Mouse (Mus musculus): Measurements from ENCODE around the gene Cyp4v3. TPM values are rescaled to one million over a fixed set of nuclear protein-coding genes. Genes with fewer than 3 reads are reported as not detected.

Gene Cyp4v3
- polyA plus RNA-seq, 1 experiment: not detected

DNA sequence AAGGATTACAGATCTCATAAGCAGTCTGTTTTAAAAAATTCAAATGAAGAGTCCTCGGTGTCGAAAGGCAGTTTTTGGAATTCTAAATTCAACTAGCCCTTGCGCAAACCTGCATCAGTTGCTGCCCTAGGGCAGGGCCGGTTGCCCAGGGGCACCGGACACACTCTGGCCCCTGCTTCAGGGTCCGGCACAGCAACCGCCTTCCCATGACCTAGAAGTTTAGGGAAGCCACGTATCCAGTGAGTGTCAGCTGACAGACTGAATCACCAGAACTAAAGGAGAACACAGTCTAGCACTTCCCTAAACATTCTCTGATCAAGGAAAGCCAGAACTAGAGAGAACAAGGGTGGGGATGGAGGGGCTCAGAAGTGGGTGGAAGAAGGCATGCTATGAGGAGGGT, 477 bp upstream of the Cyp4v3 start:
- TF ChIP-seq GATA1 (IDR thresholded peaks at IDR 0.05; ENCODE audit: low read length): no peak

DNA sequence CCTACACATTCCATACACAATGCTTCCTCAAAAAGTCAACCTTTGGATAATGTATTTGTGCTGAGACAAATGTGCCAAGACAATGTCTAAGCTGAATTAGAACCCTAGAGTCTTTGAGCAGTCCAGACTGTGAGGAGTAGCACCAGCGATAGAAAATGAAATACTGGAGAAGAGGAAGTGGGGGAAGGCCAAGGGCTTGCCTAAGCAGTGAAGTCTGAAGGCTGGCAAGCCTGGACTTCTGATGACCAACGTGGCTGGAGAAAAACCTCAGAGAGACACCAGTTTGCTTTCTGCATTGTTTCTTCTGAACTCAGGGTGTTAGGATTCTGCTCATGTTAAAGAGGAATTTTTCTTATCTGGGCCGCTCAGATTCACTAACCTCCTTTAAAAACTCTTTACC, 2.2 kb downstream of the Cyp4v3 start:
- TF ChIP-seq GATA1 (IDR thresholded peaks at IDR 0.05; ENCODE audit: low read length): no peak

DNA sequence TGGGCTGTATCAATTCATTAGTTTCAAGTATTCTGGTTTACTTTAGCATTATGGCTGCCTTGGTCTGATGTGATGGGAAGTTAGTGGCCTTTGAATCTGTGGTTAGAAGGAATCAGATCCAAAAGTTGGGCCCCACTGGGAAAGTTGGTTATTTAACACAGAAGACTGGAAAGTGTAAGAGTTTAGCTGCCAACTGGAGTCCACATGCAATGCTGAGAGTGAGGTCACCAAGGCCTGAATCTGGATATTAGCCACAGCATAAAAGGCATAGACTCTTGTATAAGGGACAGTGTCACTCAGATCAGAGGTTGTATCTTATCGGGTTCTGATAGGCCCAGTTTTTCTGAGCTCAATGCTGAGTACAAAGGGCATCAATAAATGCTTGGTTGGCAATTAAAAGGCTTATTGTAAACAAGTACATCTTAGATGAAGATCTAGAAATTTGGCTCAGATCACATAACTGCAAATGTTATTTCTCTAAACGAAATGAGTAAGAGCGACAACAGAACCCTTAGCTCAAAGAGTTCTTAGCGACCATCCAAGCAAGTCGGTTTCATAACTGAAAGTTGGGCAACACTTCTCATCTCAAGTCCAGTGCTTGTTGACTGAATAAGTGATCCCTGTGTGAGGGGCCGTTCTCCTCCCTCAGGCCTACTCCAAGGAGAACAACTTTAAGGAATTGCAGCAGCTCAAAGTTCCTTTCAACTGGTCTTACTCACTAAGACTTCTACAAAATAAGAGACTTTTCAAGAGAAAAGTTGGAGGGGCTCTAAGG, 3.6 kb downstream of the Cyp4v3 start:
- TF ChIP-seq GATA1 (IDR thresholded peaks at IDR 0.05; ENCODE audit: low read length): no peak

DNA sequence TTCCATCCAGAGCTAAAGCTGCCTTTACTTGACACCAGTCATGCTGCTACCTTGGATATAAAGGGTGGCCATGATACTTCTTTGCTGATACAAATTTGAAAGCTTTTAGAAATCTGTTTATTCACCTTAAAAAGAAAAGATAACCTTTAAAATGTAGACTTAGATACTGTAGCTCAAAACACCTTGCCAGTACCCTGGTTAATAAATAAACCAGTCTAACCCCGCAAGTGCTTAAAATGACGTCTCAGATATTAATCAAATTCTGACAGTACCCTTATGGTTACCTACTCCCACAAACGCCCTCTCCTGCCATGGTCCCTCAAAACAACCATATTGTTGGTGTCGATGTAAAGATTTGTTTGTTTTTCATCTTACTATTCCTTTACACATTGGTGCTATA, 8.9 kb downstream of the Cyp4v3 start:
- no peak for TF ChIP-seq GATA1 (IDR thresholded peaks at IDR 0.05; ENCODE audit: low read length)

DNA sequence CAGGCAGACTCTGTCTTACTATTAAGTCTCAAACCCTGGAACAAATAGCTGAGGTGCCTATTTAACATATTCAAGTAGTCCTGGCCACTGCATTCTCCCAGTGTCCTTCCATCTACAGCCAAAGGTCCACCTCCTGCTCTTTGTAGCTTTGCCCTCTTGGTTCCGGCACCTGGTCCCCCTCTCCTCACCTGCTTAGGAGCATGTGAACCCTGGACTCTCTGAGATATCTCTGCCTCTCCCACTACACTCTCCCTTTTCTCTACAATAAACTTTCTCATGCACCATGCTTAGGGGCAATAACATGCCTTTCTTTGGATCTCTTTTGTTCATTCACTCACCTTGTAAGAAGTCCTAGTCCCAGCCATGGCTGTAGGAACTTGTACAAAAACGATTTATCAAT, 11.7 kb downstream of the Cyp4v3 start:
- no peak for TF ChIP-seq GATA1 (IDR thresholded peaks at IDR 0.05; ENCODE audit: low read length)

DNA sequence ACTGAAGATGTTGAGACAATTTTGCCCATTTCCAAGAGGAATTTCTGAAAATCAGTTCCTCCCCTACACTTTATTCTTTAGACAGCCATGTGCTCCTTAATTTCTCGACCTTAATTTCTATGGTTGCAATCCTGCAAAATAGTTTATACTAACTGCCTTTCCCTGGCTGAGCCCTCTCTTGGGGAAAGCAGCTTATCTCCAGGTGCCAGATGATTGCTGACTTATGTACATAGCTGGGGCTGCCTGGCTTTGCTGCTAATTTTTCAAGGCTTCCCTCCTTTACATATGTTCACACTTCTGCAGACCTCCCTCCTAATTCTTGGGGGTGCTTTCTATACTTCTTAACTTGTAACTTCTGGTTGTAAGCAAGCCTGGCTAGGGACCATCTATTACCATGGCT, 12.1 kb downstream of the Cyp4v3 start:
- TF ChIP-seq GATA1 (IDR thresholded peaks at IDR 0.05; ENCODE audit: low read length): no peak

DNA sequence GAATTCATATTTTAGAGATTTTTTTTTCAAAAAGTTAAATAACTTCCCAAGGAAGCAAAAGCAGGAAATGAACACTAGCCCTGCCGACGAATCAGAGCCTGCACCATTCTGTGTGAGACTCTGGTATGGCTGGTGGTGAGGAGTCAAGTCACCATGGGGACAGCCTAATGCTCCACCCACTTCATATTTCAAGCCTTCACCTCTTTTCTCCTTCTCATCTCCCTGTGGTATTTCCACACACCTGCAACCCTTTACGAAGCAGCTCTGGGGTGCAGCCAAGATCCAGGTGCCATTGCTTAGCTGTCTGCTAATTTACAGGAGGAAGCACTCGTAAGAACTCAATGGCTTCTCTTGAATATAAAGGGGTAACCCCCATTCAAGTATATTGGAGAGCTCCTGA, 22.0 kb downstream of the Cyp4v3 start:
- no peak for TF ChIP-seq GATA1 (IDR thresholded peaks at IDR 0.05; ENCODE audit: low read length)

DNA sequence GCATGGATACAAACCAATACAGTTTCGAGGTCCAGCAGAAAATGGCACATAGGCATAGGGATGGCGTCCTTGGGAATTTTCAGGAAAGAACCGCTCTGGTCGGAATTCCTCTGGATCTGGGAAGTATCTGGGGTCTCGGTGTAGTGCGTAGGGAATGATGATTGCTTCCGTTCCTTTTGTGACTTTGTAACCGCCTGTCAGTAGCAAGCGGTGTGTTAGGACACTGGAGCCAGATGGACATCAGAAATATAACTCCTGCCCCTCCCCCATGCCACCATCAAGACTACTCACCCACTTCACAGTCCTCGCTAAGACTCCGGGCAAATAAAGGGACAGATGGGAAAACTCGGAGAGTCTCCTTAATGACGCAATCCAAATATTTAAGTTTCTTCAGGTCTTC, 24.6 kb downstream of the Cyp4v3 start, which contains the start of gene Gm45753:
Gene Gm45753 (minus strand): TSS at position 101 of the 400 bp plus-strand sequence.
- TF ChIP-seq GATA1 (IDR thresholded peaks at IDR 0.05; ENCODE audit: low read length): no peak

DNA sequence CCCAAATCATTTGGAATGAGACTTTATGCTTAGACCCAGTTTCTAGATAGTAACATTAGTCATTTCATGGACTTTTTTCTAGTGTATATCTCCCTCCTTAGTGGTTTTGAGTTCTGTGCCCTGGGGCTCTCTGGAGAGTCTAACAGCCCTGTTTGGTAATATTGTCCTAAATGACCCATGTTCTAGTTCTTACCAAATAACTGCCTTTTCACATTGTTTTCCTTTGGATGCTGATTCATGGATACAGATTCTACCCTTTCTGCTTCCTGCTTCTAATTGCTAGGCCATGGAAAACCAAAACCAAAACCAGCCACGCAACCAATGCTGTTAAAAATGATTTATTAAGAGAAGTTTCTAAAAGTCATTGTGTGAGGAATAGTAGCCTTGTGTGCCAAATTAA, 27.5 kb downstream of the Cyp4v3 start:
- TF ChIP-seq GATA1 (IDR thresholded peaks at IDR 0.05; ENCODE audit: low read length): no peak

DNA sequence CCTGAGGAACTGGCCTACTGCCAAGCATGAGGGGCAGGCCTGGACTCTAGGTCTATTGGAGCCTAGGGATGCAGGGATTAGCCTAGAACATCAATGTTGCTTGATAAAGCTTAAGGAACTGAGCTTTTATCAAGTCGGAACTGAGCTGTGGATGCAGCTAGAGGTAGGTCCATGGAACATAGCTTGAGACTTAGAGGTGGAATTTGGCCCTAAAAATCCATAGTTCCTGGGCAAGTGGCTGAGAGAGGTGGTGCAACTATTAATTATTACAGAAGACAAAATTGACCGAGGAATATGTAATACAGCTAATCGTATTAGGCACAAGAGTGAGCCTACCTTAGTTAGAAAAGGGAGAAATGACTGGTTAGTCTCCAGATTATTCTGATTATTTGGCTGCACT, 28.7 kb downstream of the Cyp4v3 start:
- TF ChIP-seq GATA1 (IDR thresholded peaks at IDR 0.05; ENCODE audit: low read length): no peak

DNA sequence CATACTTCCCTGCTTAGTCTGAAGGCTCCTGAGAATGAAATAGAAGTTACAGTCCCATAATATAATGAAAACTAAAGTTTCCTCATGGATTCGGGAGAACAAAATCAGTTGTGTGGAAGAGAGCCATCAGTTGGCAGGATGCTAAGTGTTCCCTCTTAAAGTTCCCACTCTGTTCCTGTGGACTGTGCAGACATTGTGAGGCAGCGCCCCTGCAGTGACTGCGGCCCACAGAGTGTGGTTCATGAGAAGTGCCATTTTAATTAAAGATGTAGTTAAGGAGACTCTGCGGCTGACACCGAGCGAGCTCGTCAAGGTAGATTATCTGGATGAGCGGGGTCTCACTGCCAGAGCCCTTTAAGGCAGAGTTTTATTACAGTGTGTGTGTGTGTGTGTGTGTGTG, 30.6 kb downstream of the Cyp4v3 start:
- no peak for TF ChIP-seq GATA1 (IDR thresholded peaks at IDR 0.05; ENCODE audit: low read length)

DNA sequence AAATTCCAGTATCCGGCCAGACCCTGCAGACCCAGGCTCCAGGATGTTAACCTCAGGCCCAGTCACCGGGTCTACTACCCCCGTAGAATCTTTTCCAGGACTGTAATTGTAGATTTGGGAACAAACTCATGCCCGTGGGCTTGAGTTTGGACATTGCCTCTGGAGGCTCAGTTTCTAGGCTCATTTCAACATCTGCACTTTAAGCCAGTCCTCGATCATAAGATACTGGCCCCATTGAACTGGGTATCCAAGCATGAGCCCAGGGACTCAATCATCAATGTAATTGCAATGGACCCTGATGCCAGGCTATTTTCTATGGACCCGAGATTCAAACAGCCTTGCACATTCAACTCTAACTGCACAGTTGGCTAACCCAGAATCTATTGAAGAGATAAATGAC, 37.7 kb downstream of the Cyp4v3 start:
- no peak for TF ChIP-seq GATA1 (IDR thresholded peaks at IDR 0.05; ENCODE audit: low read length)

DNA sequence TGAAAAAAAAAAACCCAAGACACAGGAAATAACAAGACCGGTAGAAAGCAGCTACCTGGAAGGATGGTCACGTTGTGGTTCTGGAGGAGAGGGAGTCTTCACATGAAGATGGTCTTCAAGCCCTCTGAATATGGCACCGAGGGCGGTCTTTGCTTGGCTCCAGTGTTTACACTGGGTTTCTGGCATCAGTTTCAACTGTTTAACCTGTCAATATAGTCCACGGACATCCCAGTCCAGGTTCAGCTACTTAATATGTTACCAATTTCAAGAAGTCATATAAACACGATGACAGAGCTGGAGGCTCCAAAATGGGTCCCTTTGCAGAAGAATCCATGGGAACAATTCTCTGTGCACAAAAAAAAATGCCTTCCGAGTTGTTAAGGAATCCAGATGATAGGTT, 38.3 kb downstream of the Cyp4v3 start, which contains the start of gene Klkb1:
Gene Klkb1 (minus strand): TSS at position 173 of the 400 bp plus-strand sequence.
- no peak for TF ChIP-seq GATA1 (IDR thresholded peaks at IDR 0.05; ENCODE audit: low read length)

DNA sequence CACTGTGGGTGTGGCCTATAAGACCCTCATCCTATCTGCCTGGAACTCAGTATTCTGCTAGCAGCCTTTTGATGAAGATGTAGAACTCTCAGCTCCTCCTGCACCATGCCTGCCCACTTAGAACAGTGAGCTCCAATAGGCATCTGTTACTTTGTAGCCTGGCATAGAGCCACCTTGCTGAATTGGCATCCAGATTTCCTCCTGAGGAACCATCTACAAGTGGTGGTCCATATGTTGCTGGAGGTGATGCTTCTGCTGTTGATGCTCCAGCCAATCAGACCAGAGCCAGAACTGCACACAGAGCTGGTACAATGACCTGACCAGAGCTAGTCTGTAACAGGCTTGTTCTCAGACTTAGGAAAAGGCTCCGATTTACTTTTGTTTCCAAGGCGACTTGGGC, 41.2 kb downstream of the Cyp4v3 start:
- no peak for TF ChIP-seq GATA1 (IDR thresholded peaks at IDR 0.05; ENCODE audit: low read length)

DNA sequence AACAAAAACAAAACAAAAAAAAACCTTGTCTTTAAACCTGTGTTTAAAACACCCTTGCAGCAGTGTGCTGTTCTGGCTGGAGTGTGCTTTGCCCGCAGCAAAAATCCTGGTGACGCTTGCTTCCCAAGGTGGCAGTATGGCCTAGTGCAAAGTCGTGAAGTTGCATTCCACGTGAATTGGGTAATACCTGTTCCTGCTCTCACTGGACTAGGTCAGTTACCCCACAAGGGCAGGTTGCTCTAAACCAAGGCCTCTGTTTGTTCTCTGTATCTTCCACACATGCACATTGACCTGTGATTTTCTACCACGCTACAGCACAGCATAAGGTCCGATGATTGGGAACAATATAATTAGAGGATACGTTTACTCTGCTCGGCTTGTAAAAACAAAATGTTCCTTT, 51.4 kb downstream of the Cyp4v3 start:
- no peak for TF ChIP-seq GATA1 (IDR thresholded peaks at IDR 0.05; ENCODE audit: low read length)

DNA sequence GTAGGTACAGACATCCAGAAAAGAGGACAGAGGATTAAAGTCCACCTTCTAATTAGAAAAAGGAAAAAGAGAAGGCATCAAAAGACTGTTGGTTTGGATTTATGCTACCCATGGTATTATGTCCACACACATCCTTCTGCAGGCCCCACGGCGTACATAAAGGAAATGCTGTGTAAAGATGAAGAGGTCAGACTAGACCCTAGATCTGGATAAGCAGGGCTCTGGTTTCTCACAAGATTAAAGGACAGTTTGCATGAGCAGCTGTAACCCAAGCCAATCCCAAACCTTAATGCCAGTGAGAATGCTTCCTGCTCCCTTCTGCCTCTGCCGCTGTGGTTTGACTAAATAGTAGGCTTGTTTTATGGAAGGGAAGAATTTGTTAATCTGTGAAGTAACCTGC, 55.6 kb downstream of the Cyp4v3 start:
- TF ChIP-seq GATA1 (IDR thresholded peaks at IDR 0.05; ENCODE audit: low read length): no peak

DNA sequence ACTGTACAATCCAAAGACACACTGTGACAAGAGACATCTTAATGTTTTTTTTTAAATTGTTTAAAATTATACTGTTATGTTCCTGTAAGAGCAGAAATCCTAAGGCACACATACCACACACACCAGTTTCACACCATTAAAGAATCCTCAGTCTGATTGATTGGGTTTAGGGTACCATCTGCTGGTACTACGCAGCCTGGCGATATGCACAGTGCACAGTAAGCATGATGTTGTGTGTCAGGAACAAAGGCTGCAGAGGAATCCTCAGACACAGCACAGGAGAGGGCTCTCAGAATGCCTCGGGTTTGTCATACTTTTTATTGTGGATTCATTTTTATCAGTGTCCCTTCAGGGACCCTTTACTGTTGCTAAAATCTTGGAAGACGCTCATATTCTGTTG, 58.7 kb downstream of the Cyp4v3 start:
- TF ChIP-seq GATA1 (IDR thresholded peaks at IDR 0.05; ENCODE audit: low read length): no peak

DNA sequence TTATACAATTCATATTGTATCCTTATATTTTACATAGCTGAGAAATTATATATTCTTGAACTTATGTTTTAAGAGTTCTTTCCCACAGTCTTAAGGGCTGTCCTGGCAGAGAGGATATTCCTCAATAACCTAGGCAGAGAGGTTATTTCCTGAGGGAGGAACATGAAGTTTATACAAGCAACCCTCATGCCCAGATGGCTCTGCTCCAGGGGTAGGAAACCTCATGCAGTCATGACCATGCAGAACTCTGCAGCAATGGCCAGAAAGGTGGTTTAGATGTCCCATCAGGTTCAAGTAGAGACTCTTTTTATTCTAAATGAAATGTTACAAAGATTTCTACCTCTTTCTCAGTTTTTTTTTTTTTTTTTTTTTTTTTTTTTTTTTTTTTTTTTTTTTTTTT, 64.0 kb downstream of the Cyp4v3 start:
- no peak for TF ChIP-seq GATA1 (IDR thresholded peaks at IDR 0.05; ENCODE audit: low read length)

Data from G1E-ER4 (cell line).